Mouse (Mus musculus) ES-Bruce4 (cell line): ENCODE measurements around the gene Atg13. TPM values are rescaled to one million over a fixed set of nuclear protein-coding genes. Genes with fewer than 3 reads are reported as not detected.

Experiments used
- H3K27ac ChIP-seq: 2 replicates; pipeline ENCODE4 v1.5.1; 2012; ENCODE audit warnings: low read length, inconsistent platforms; ENCODE audit not compliant: insufficient read depth
- H3K27me3 ChIP-seq: 2 replicates; pipeline ENCODE4 v1.6.1; 2012; ENCODE audit warnings: mild to moderate bottlenecking, low read length, inconsistent platforms; ENCODE audit not compliant: control insufficient read depth, poor library complexity, insufficient read depth, severe bottlenecking
- H3K36me3 ChIP-seq: 2 replicates; pipeline ENCODE4 v1.6.1; 2012; ENCODE audit warnings: inconsistent platforms, mild to moderate bottlenecking, low read length, moderate library complexity; ENCODE audit not compliant: control insufficient read depth, poor library complexity, insufficient read depth, severe bottlenecking
- H3K4me1 ChIP-seq: one replicate; pipeline ENCODE4 v1.8.1; 2011; ENCODE audit warnings: low read length; ENCODE audit not compliant: control insufficient read depth, insufficient read depth
- H3K4me3 ChIP-seq: 2 replicates; pipeline ENCODE4 v1.5.1; 2011; ENCODE audit warnings: low read depth, mild to moderate bottlenecking, low read length
- H3K9ac ChIP-seq: 2 replicates; pipeline ENCODE4 v1.6.1; 2012; ENCODE audit warnings: low read depth, mild to moderate bottlenecking, inconsistent platforms; ENCODE audit not compliant: poor library complexity, severe bottlenecking
- H3K9me3 ChIP-seq: replicated peaks from 2 replicates; pipeline ENCODE4 v1.6.1; 2012; ENCODE audit warnings: mild to moderate bottlenecking, low read length, inconsistent platforms; ENCODE audit not compliant: control insufficient read depth, poor library complexity, insufficient read depth, severe bottlenecking
- CTCF ChIP-seq: IDR thresholded peaks from one replicate; pipeline ENCODE4 v1.8.1; 2011; ENCODE audit warnings: low read depth, low read length
- EP300 ChIP-seq: IDR thresholded peaks from 2 replicates; pipeline ENCODE4 v1.6.1; 2011; ENCODE audit warnings: low read depth, low read length; ENCODE audit not compliant: insufficient read depth
- POLR2A ChIP-seq: IDR thresholded peaks from one replicate; pipeline ENCODE4 v1.8.1; 2011; ENCODE audit warnings: low read length; ENCODE audit not compliant: insufficient read depth
- polyA plus RNA-seq: library from polyadenylated mRNA; stranded (reverse); fragments of >200 nt; gene quantifications from 2 replicates; pipeline ENCODE4 v1.2.4, GENCODE M21; 2011; ENCODE audit warnings: low read depth; ENCODE audit not compliant: missing spikeins, insufficient read depth, insufficient read length

Gene Atg13
- polyA plus RNA-seq, 1 experiment: 38.8 TPM

GRCm38 (mm10) chr2:91659657-91660056 is 50.7 kb downstream of the Atg13 start:
- Histone ChIP-seq H3K27me3 (no peaks in the 10 kb centered on the region), H3K9me3 (no peaks in the 10 kb centered on the region), H3K4me3 (no peak overlapping the region), H3K36me3 (no peaks in the 10 kb centered on the region), H3K27ac (no peak overlapping the region), H3K9ac (no peak overlapping the region), H3K4me1 (no peaks in the 10 kb centered on the region)
- TF ChIP-seq CTCF (no peak), POLR2A (no peak), EP300 (no peak)

GRCm38 (mm10) chr2:91656774-91657173 is 53.6 kb downstream of the Atg13 start:
- Histone ChIP-seq H3K9me3 (no peaks in the 10 kb centered on the region), H3K4me1 (no peaks in the 10 kb centered on the region), H3K27ac (no peak overlapping the region), H3K27me3 (no peaks in the 10 kb centered on the region), H3K9ac (no peak overlapping the region), H3K4me3 (no peak overlapping the region), H3K36me3 (no peaks in the 10 kb centered on the region)
- 0 out of 2 replicates have a peak, but pooled peaks have one; percentile 19 for TF ChIP-seq EP300
- no peak for TF ChIP-seq POLR2A
- peak; percentile 73 for TF ChIP-seq CTCF

DNA sequence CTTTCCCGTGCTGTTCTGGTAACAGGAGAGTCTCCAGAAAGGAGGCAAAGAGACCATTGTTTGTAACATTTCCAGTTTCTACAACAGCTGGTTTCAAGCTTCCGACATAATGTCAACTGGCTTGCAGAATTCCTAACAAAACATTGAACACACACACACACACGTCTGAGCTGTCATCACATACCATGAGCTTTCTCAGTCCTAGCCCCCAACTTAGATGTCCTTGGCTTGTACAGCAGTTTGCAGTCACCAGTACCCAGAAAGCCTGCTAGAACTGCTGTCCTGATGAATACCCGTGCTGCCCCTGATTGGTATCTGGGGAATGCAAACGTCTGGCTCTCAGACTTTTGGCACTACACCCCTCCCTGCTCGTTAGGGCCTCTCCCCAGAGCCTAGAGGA is 54.5 kb downstream of the Atg13 start:
- Histone ChIP-seq H3K27ac (no peak overlapping the region), H3K4me3 (no peak overlapping the region)

DNA sequence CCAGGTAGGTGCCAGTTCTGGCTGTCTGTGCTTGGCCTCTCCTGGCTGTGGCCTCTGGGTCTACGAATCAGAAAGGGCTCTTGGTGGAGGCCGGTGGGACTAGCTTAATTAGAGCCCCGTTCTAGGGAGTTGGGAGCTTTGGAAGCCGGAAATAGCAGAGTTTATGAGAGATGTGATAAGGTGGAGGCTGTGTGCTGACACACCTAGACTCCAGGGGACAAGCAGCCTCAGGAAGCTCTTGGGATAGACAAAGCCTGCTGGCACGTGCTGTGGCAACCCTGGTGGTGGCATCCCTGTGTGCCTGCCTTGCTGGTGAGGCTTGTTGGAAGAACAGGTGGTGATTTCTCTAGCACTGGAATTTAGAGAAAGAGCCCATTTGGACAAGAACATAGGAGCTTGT is 55.0 kb downstream of the Atg13 start:
- TF ChIP-seq POLR2A (no peak), CTCF (no peak), EP300 (no peak)
- H3K27me3 ChIP-seq: no peaks in the 10 kb centered on the region
- H3K36me3 ChIP-seq: no peaks in the 10 kb centered on the region
- H3K27ac ChIP-seq: no peak overlapping the region
- no peak overlapping the region for H3K4me3 ChIP-seq
- H3K9ac ChIP-seq: no peak overlapping the region
- H3K9me3 ChIP-seq: no peaks in the 10 kb centered on the region
- no peaks in the 10 kb centered on the region for H3K4me1 ChIP-seq

More for the DNA sequence above, 54.5 kb downstream of the Atg13 start:
- no peaks in the 10 kb centered on the region for H3K4me1 ChIP-seq
- TF ChIP-seq POLR2A (no peak), CTCF (no peak), EP300 (no peak)
- H3K27me3 ChIP-seq: no peaks in the 10 kb centered on the region
- H3K9me3 ChIP-seq: no peaks in the 10 kb centered on the region
- H3K36me3 ChIP-seq: no peaks in the 10 kb centered on the region
- H3K9ac ChIP-seq: no peak overlapping the region

- Histone ChIP-seq H3K27ac (no peak overlapping the region), H3K9me3 (no peaks in the 10 kb centered on the region), H3K4me3 (no peak overlapping the region), H3K36me3 (no peaks in the 10 kb centered on the region), H3K4me1 (no peaks in the 10 kb centered on the region), H3K9ac (no peak overlapping the region), H3K27me3 (no peaks in the 10 kb centered on the region)
- TF ChIP-seq CTCF: no peak
- TF ChIP-seq POLR2A: no peak
- no peak for TF ChIP-seq EP300
These were observed 57.5 kb downstream of the Atg13 start for GRCm38 (mm10) chr2:91652863-91653262.

DNA sequence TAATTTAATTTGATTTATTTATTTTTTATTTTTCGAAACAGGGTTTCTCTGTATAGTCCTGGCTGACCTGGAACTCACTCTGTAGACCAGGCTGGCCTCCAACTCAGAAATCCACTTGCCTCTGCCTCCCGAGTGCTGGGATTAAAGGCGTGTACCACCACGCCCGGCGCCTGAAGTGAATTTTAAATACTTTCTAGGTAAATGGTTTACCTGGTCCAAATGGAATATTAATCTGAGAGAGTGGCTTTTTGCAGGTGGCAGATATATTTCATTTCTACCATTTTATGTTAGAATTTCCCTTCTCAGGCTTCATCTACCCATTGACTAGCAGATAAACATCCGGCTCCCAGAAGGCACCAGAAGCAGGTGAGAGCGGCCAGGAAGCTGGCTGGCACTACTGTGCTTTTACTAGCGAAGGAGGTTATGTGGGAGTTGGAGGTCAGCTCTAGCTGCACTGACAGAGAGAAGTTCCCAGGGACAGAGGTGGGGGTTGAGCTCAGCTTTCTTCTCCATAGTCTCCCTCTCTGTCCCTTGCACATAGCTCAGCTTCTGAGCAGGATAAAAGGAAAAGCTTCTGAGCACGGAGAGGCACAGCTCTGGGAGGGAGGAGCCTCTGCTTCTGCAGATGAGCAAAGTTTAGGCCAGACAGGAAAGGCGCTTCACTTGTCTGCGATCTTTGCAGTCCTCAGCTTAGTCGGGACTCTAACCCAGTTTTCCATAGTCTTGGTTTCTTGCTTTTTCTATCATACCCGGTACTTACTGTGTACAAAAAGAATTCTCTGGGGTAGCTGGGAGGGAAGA is 58.7 kb downstream of the Atg13 start:
- Histone ChIP-seq H3K27me3 (no peaks in the 10 kb centered on the region), H3K36me3 (peaks cover 8% of the 10 kb centered on the region), H3K9ac (no peak overlapping the region), H3K27ac (no peak overlapping the region), H3K9me3 (no peaks in the 10 kb centered on the region), H3K4me1 (no peaks in the 10 kb centered on the region), H3K4me3 (no peak overlapping the region)
- no peak for TF ChIP-seq CTCF
- no peak for TF ChIP-seq EP300
- TF ChIP-seq POLR2A: no peak
